Mouse (Mus musculus) cortical plate, adult 2 months (tissue): ENCODE data around the gene Slc17a6. TPM values are rescaled to one million over a fixed set of nuclear protein-coding genes. Genes with fewer than 3 reads are reported as not detected.
"Not testable (repeated sequence)": the region's sequence is repeated elsewhere in the genome, so short reads cannot be mapped to it uniquely, and the experiment has no call there.

ENCODE experiments used
- H3K27ac ChIP-seq: fragments of 200-500 bp; 2 replicates; pipeline ENCODE4 v1.5.1; 2012; ENCODE audit warnings: low read length, control low read depth, inconsistent platforms; ENCODE audit not compliant: insufficient read depth
- H3K4me1 ChIP-seq: fragments of 200-500 bp; 2 replicates; pipeline ENCODE4 v1.6.1; 2011; ENCODE audit warnings: low read length; ENCODE audit not compliant: control insufficient read depth, insufficient read depth
- H3K4me3 ChIP-seq: fragments of 200-500 bp; 2 replicates; pipeline ENCODE4 v1.5.1; 2011; ENCODE audit warnings: mild to moderate bottlenecking, low read length, control low read depth; ENCODE audit not compliant: insufficient read depth
- CTCF ChIP-seq: fragments of 200-500 bp; IDR thresholded peaks from 2 replicates; pipeline ENCODE4 v1.5.1; 2011; ENCODE audit warnings: mild to moderate bottlenecking, control low read depth, low read length; ENCODE audit not compliant: insufficient read depth; ENCODE audit errors: extremely low read depth
- POLR2A ChIP-seq: fragments of 200-500 bp; IDR thresholded peaks from 2 replicates; pipeline ENCODE4 v1.6.1; 2011; ENCODE audit warnings: mild to moderate bottlenecking, low read length, control low read depth; ENCODE audit not compliant: insufficient read depth; ENCODE audit errors: extremely low read depth
- polyA plus RNA-seq: library from polyadenylated mRNA; depleted of rRNA; stranded (reverse); fragments of >200 nt; gene quantifications from 2 replicates; pipeline ENCODE4 v1.2.3, GENCODE M21; 2012; rRNA removed

Gene Slc17a6
- polyA plus RNA-seq, 1 experiment, result 10.8 TPM

DNA sequence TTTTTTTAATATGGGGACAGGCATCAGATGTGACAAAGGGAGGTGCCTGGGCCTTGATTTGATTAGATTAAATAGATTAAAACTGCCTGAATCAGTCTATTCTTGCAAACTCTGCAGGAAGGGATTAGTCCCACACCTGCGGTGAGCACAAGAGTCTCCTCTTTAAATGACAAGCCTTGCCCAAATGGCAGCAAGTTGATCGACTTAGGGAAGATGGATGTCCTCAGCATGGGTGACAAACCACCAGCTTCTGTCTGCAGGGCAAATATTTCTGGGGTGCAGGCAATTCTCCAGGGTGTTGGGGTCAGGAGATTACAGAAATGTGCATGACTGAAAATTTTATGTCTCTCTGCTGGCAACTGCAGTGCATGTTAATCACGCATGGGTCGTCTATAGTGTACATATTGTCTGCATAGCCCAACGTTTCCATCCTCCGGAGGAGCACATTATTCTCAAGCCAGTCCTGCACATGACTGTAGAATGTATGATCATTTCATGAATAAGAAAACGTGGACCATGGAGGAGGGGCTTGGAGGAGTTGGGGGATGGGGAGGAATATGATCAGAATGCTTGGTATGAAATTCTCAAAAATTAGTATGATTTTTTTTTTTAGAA is 11.5 kb downstream of the Slc17a6 start:
- Histone ChIP-seq H3K27ac (no peak overlapping the region), H3K4me1 (no peaks in the 10 kb centered on the region), H3K4me3 (no peak overlapping the region)
- TF ChIP-seq CTCF, result no peak
- TF ChIP-seq POLR2A, result no peak

DNA sequence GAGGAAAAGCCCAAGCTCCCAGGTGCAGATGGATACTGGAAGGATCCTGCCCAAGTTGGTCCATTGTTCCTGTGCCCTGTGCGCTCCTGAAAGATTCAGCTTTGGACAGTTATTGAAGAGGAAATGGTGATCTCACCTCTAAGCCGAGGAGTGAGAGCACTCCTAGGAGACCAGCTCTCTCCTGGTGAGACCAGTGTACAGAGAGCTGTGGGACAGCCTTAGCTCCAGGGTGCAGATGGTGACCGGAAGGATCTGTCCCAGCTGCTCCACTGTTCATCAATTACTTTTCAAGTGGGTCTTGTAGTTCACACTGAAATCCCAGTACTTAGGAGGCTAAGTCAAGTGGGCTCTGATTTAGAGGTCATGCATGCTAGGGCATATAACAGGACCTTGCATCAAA is 35.3 kb downstream of the Slc17a6 start:
- H3K4me1 ChIP-seq, result no peaks in the 10 kb centered on the region
- H3K4me3 ChIP-seq, result no peak overlapping the region
- H3K27ac ChIP-seq, result no peak overlapping the region
- TF ChIP-seq POLR2A (no peak), CTCF (no peak)

DNA sequence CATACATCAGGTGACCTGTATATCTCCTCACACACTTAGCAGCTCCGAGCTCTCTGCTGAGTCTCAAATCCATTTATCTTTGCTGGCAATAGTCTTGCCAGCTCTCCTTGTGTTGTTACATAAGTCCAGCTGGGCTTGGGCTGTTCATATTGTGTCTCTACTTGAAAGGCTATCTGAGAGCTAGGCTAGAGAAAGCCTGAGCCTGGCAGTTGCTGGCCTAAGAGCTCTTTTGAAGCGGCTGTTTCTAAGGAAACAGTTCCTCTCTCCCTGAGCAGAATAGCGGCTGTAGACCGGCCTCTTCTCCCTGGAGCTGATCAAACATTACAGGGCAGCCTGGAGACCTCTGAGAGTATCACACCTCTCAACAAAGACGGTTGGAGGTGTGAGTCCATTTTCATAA is 40.6 kb downstream of the Slc17a6 start:
- no peaks in the 10 kb centered on the region for H3K4me1 ChIP-seq
- H3K27ac ChIP-seq, result no peak overlapping the region
- TF ChIP-seq CTCF (no peak), POLR2A (no peak)
- H3K4me3 ChIP-seq, result no peak overlapping the region

DNA sequence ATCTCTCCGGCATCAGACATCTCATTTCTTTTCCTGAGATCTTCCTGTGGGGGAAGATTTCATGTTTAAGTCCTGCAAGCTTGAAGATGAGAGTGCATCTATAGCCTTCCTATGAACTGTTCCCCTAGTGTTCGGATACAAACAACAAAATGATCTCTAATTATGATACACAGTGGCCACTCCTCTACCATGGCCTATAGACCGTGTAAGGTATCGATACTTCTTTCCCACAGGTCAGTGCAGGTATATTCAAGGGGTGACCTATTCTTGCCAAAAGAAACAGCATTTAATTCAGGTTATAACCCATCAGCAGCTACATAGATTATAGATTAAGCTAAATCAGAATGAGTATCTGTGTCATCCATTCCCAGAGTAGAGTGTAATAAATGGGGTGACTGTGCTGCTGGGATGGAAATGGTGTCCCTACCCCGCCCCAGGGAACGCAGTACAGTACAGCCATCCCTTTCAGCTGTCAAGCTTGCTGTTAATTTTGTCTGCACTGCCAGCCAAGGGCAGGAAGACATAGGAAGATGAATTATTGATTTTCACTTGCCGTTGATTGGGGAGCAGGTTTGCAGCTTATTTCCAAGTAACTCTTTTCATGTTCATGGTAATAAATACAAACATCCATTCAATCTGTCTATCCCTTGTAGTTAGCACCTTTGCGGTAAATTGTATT is 71.9 kb downstream of the Slc17a6 start:
- TF ChIP-seq CTCF (no peak), POLR2A (no peak)
- Histone ChIP-seq H3K4me3 (no peak overlapping the region), H3K4me1 (no peaks in the 10 kb centered on the region), H3K27ac (no peak overlapping the region)

DNA sequence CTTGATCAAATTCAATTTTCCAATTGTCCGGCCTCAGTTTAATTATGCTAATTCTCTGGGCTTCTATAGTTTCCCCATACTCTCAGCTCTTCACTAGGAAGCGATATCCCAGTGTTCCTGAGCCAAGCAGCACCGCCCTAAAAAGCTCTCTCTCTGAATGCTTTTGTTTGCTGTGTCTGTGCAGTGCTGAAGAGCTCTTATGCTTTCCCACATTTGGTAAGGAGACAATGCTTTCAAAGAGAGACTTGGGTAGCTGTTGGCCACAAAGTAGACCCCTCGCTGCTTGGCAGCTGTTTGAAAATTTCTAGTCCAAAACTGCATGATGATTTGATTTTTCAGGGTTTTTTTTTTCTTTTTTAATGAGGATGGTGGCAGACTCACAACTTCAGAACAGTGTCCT is 72.6 kb downstream of the Slc17a6 start:
- H3K27ac ChIP-seq, result no peak overlapping the region
- no peak for TF ChIP-seq POLR2A
- TF ChIP-seq CTCF, result no peak
- H3K4me3 ChIP-seq, result no peak overlapping the region
- no peaks in the 10 kb centered on the region for H3K4me1 ChIP-seq

DNA sequence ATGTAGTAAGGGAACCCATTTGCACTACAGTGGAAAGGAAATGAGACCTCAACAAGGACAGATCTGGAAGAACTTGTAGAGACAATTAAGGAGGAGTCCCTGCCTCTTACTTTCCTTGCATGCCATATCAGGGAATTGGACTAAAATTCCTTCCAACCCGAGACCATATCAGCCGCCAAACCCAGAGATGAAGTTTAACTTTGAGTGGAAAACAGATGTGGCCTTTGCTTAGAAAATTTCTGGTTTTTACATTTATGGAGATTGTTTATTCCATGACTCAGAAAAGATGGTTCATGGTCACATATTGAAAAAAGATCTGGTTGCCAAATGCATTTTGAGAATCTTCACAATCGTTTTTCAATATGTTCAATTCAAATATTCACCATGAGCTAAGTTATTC is 87.7 kb downstream of the Slc17a6 start:
- Histone ChIP-seq H3K4me1 (no peaks in the 10 kb centered on the region), H3K27ac (no peak overlapping the region), H3K4me3 (no peak overlapping the region)
- TF ChIP-seq CTCF, result no peak
- no peak for TF ChIP-seq POLR2A

DNA sequence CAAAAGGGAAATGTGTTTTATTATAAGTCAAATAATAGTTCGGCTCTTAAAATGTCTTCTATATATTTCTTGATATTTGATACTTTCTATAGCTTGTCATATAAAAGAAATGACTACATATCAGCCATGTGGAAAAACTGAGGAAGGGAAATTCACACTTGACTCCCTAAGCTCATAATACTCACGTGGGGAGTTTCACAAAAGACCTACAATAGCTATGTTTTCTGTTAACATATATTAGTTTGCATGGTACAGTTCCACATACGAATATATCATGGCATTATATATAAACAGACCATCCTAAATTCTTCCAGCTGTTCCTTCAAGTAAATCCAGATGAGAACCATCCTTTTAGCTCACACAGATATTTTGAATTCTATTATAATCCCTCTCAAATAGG is 88.5 kb downstream of the Slc17a6 start:
- H3K27ac ChIP-seq, H3K4me3 ChIP-seq, H3K4me1 ChIP-seq: not testable (repeated sequence)

DNA sequence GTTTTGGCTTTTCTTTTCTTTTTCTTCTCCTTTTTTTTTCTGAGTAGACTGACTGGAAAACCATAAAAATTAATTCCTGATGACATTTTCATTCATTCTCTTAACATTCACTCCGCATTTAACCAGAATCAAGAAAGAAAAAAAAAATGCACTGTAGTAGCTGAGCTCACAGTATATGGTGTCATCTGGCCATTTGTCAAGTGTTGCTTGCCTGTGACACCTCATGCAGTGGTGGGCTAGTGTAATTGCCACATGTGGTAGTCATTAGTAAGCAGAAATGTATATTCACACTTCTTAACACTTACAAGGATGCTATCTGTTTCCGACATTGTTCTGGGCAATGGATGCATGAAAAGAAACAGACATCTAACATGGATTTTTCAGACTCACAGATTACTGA is 94.0 kb downstream of the Slc17a6 start:
- TF ChIP-seq CTCF, result no peak
- no peak for TF ChIP-seq POLR2A
- no peaks in the 10 kb centered on the region for H3K4me1 ChIP-seq

More for the DNA sequence above, 94.0 kb downstream of the Slc17a6 start:
- Histone ChIP-seq H3K4me3 (no peak overlapping the region), H3K27ac (no peak overlapping the region)

Other genes starting within 250 kb of the Slc17a6 start
- 0.38 and 0.45 TPM in 2 replicates for gene Ano5, start 111.0 kb upstream of the Slc17a6 start, polyA plus RNA-seq
- 10.9 and 11.7 TPM in 2 replicates for gene Gas2, start 240.0 kb downstream of the Slc17a6 start, polyA plus RNA-seq
- 4.7 and 4.8 TPM in 2 replicates for gene Fancf, start 240.3 kb downstream of the Slc17a6 start, polyA plus RNA-seq